Mouse (Mus musculus): ENCODE results near the gene Sde2. TPM values are rescaled to one million over a fixed set of nuclear protein-coding genes. Genes with fewer than 3 reads are reported as not detected.

Gene Sde2
- polyA plus RNA-seq, 1 experiment from 2014 or later = 28.2 TPM

- 6% methylated on average over 11 of the region's 11 CpGs for WGBS
- H3K4me1 ChIP-seq (replicated peaks; ENCODE audit: control insufficient read depth, insufficient read depth, low read length) = peaks cover 40% of the 10 kb centered on the region
- peak overlapping the region; percentile 99 for H3K27ac ChIP-seq
- H3K9me3 ChIP-seq (ENCODE audit: control insufficient read depth, low read length) = no peaks in the 10 kb centered on the region
- H3K9ac ChIP-seq = peak overlapping the region; percentile 55
- peak; percentile 51 for ATAC-seq (ENCODE audit: low FRiP score)
- peak; percentile 72 for DNase-seq (ENCODE audit: low spot score)
- peak overlapping the region; percentile 27 for H3K4me3 ChIP-seq (replicated peaks; ENCODE audit: low read length)
- H3K4me2 ChIP-seq (replicated peaks) = peak overlapping the region; percentile 71
- H3K36me3 ChIP-seq (replicated peaks; ENCODE audit: control insufficient read depth, insufficient read depth) = no peaks in the 10 kb centered on the region
- no peaks in the 10 kb centered on the region for H3K27me3 ChIP-seq (ENCODE audit: control insufficient read depth, insufficient read depth, low read length)
Measured at GRCm38 (mm10) chr1:180848511-180849241, 2.3 kb upstream of the Sde2 start.

GRCm38 (mm10) chr1:180849701-180850301, 1.1 kb upstream of the Sde2 start:
- peak overlapping the region; percentile 71 for H3K4me2 ChIP-seq (replicated peaks)
- H3K27ac ChIP-seq = peak overlapping the region; percentile 99
- H3K4me1 ChIP-seq (replicated peaks; ENCODE audit: control insufficient read depth, insufficient read depth, low read length) = peaks cover 40% of the 10 kb centered on the region
- no peaks in the 10 kb centered on the region for H3K9me3 ChIP-seq (ENCODE audit: control insufficient read depth, low read length)
- DNase-seq (ENCODE audit: low spot score) (peak; percentile 53), ATAC-seq (ENCODE audit: low FRiP score) (no peak)
- WGBS = 30% methylated on average over 11 of the region's 11 CpGs
- H3K27me3 ChIP-seq (ENCODE audit: control insufficient read depth, insufficient read depth, low read length) = no peaks in the 10 kb centered on the region
- no peaks in the 10 kb centered on the region; the same call in 1 of the 2 replicates for H3K36me3 ChIP-seq (replicated peaks; ENCODE audit: control insufficient read depth, insufficient read depth)
- peak overlapping the region; percentile 80 for H3K9ac ChIP-seq
- H3K4me3 ChIP-seq (replicated peaks; ENCODE audit: low read length) = peak overlapping the region; percentile 73

- no peaks in the 10 kb centered on the region for H3K27me3 ChIP-seq (ENCODE audit: control insufficient read depth, insufficient read depth, low read length)
- DNase-seq (ENCODE audit: low spot score) = no peak
- H3K27ac ChIP-seq = no peak overlapping the region
- H3K4me2 ChIP-seq (replicated peaks) = no peak overlapping the region
- no peaks in the 10 kb centered on the region for H3K9me3 ChIP-seq (ENCODE audit: control insufficient read depth, low read length)
- no peak overlapping the region for H3K4me3 ChIP-seq (replicated peaks; ENCODE audit: low read length)
- no peak for ATAC-seq (ENCODE audit: low FRiP score)
- no peaks in the 10 kb centered on the region for H3K4me1 ChIP-seq (replicated peaks; ENCODE audit: control insufficient read depth, insufficient read depth, low read length)
- H3K36me3 ChIP-seq (replicated peaks; ENCODE audit: control insufficient read depth, insufficient read depth) = peaks cover 75% of the 10 kb centered on the region
- H3K9ac ChIP-seq = no peak overlapping the region
Measured at GRCm38 (mm10) chr1:180858763-180859162, 7.8 kb downstream of the Sde2 start.

GRCm38 (mm10) chr1:180860030-180860429, 9.1 kb downstream of the Sde2 start:
- Histone ChIP-seq H3K4me2 (replicated peaks) (no peak overlapping the region), H3K27me3 (ENCODE audit: control insufficient read depth, insufficient read depth, low read length) (no peaks in the 10 kb centered on the region), H3K4me1 (replicated peaks; ENCODE audit: control insufficient read depth, insufficient read depth, low read length) (no peaks in the 10 kb centered on the region), H3K9ac (no peak overlapping the region), H3K4me3 (replicated peaks; ENCODE audit: low read length) (no peak overlapping the region), H3K27ac (no peak overlapping the region), H3K36me3 (replicated peaks; ENCODE audit: control insufficient read depth, insufficient read depth) (peaks cover 86% of the 10 kb centered on the region), H3K9me3 (ENCODE audit: control insufficient read depth, low read length) (no peaks in the 10 kb centered on the region)
- 91% methylated on average over 6 of the region's 6 CpGs for WGBS
- no peak for ATAC-seq (ENCODE audit: low FRiP score)
- DNase-seq (ENCODE audit: low spot score) = no peak

- no peak for ATAC-seq (ENCODE audit: low FRiP score)
- H3K4me2 ChIP-seq (replicated peaks) = no peak overlapping the region
- 19% methylated on average over 1 of the region's 1 CpGs for WGBS
Measured at GRCm38 (mm10) chr1:180863606-180864005, 12.7 kb downstream of the Sde2 start.

GRCm38 (mm10) chr1:180866001-180866400, 15.1 kb downstream of the Sde2 start:
- Histone ChIP-seq H3K4me3 (replicated peaks; ENCODE audit: low read length) (no peak overlapping the region), H3K9me3 (ENCODE audit: control insufficient read depth, low read length) (no peaks in the 10 kb centered on the region), H3K27me3 (ENCODE audit: control insufficient read depth, insufficient read depth, low read length) (no peaks in the 10 kb centered on the region), H3K27ac (no peak overlapping the region), H3K4me1 (replicated peaks; ENCODE audit: control insufficient read depth, insufficient read depth, low read length) (no peaks in the 10 kb centered on the region), H3K36me3 (replicated peaks; ENCODE audit: control insufficient read depth, insufficient read depth) (peaks cover 70% of the 10 kb centered on the region), H3K9ac (no peak overlapping the region), H3K4me2 (replicated peaks) (no peak overlapping the region)
- DNase-seq (ENCODE audit: low spot score) (no peak), ATAC-seq (ENCODE audit: low FRiP score) (no peak)
- 89% methylated on average over 7 of the region's 7 CpGs for WGBS

More at GRCm38 (mm10) chr1:180863606-180864005, 12.7 kb downstream of the Sde2 start:
- Histone ChIP-seq H3K27ac (no peak overlapping the region), H3K9ac (no peak overlapping the region), H3K4me3 (replicated peaks; ENCODE audit: low read length) (no peak overlapping the region), H3K4me1 (replicated peaks; ENCODE audit: control insufficient read depth, insufficient read depth, low read length) (no peaks in the 10 kb centered on the region), H3K36me3 (replicated peaks; ENCODE audit: control insufficient read depth, insufficient read depth) (peaks cover 90% of the 10 kb centered on the region), H3K27me3 (ENCODE audit: control insufficient read depth, insufficient read depth, low read length) (no peaks in the 10 kb centered on the region), H3K9me3 (ENCODE audit: control insufficient read depth, low read length) (no peaks in the 10 kb centered on the region)
- DNase-seq (ENCODE audit: low spot score) = peak; percentile 77

- no peak overlapping the region for H3K4me2 ChIP-seq (replicated peaks)
- no peak overlapping the region for H3K9ac ChIP-seq
- no peaks in the 10 kb centered on the region for H3K4me1 ChIP-seq (replicated peaks; ENCODE audit: control insufficient read depth, insufficient read depth, low read length)
- no peak for ATAC-seq (ENCODE audit: low FRiP score)
- H3K27ac ChIP-seq = no peak overlapping the region
- H3K9me3 ChIP-seq (ENCODE audit: control insufficient read depth, low read length) = no peaks in the 10 kb centered on the region
- no peak overlapping the region for H3K4me3 ChIP-seq (replicated peaks; ENCODE audit: low read length)
- H3K27me3 ChIP-seq (ENCODE audit: control insufficient read depth, insufficient read depth, low read length) = no peaks in the 10 kb centered on the region
- WGBS = 77% methylated on average over 13 of the region's 13 CpGs
- peaks cover 33% of the 10 kb centered on the region for H3K36me3 ChIP-seq (replicated peaks; ENCODE audit: control insufficient read depth, insufficient read depth)
- no peak for DNase-seq (ENCODE audit: low spot score)
Measured at GRCm38 (mm10) chr1:180870122-180870650, 19.3 kb downstream of the Sde2 start.

GRCm38 (mm10) chr1:180873861-180874484, 23.0 kb downstream of the Sde2 start:
- H3K27ac ChIP-seq = no peak overlapping the region
- 20% methylated on average over 9 of the region's 9 CpGs for WGBS
- no peaks in the 10 kb centered on the region for H3K9me3 ChIP-seq (ENCODE audit: control insufficient read depth, low read length)
- no peaks in the 10 kb centered on the region for H3K4me1 ChIP-seq (replicated peaks; ENCODE audit: control insufficient read depth, insufficient read depth, low read length)
- DNase-seq (ENCODE audit: low spot score) (peak; percentile 34), ATAC-seq (ENCODE audit: low FRiP score) (no peak)
- H3K4me2 ChIP-seq (replicated peaks) = no peak overlapping the region
- H3K36me3 ChIP-seq (replicated peaks; ENCODE audit: control insufficient read depth, insufficient read depth) = no peaks in the 10 kb centered on the region
- no peaks in the 10 kb centered on the region for H3K27me3 ChIP-seq (ENCODE audit: control insufficient read depth, insufficient read depth, low read length)
- no peak overlapping the region for H3K4me3 ChIP-seq (replicated peaks; ENCODE audit: low read length)
- H3K9ac ChIP-seq = no peak overlapping the region

GRCm38 (mm10) chr1:180874615-180875014, 23.7 kb downstream of the Sde2 start:
- H3K9ac ChIP-seq = no peak overlapping the region
- no peak for ATAC-seq (ENCODE audit: low FRiP score)

More at GRCm38 (mm10) chr1:180874615-180875014, 23.7 kb downstream of the Sde2 start:
- H3K9me3 ChIP-seq (ENCODE audit: control insufficient read depth, low read length) = no peaks in the 10 kb centered on the region
- H3K4me1 ChIP-seq (replicated peaks; ENCODE audit: control insufficient read depth, insufficient read depth, low read length) = no peaks in the 10 kb centered on the region
- no peak for DNase-seq (ENCODE audit: low spot score)
- H3K27ac ChIP-seq = no peak overlapping the region
- no peak overlapping the region for H3K4me2 ChIP-seq (replicated peaks)
- no peaks in the 10 kb centered on the region for H3K27me3 ChIP-seq (ENCODE audit: control insufficient read depth, insufficient read depth, low read length)
- H3K4me3 ChIP-seq (replicated peaks; ENCODE audit: low read length) = no peak overlapping the region
- WGBS = 83% methylated on average over 2 of the region's 2 CpGs
- H3K36me3 ChIP-seq (replicated peaks; ENCODE audit: control insufficient read depth, insufficient read depth) = no peaks in the 10 kb centered on the region
